Mouse (Mus musculus) cerebellum, adult 2 months (tissue): ENCODE data around the gene Rab23. TPM values are rescaled to one million over a fixed set of nuclear protein-coding genes. Genes with fewer than 3 reads are reported as not detected.
"Not testable (repeated sequence)": the region's sequence is repeated elsewhere in the genome, so short reads cannot be mapped to it uniquely, and the experiment has no call there.

Experiments used
- DNase-seq, 2 experiments: peaks; one replicate each; pipeline ENCODE4 v3.0.0; 2021
- H3K27ac ChIP-seq: fragments of 200-500 bp; 2 replicates; pipeline ENCODE4 v1.5.1; 2012; ENCODE audit warnings: low read length, control low read depth, inconsistent platforms; ENCODE audit not compliant: insufficient read depth
- H3K27me3 ChIP-seq: fragments of 200-500 bp; 2 replicates; pipeline ENCODE4 v1.6.1; 2012; ENCODE audit warnings: inconsistent platforms, mild to moderate bottlenecking, low read length, moderate library complexity; ENCODE audit not compliant: control insufficient read depth, insufficient read depth
- H3K4me1 ChIP-seq: fragments of 200-500 bp; 2 replicates; pipeline ENCODE4 v1.6.1; 2011; ENCODE audit warnings: low read length; ENCODE audit not compliant: control insufficient read depth, insufficient read depth
- H3K4me3 ChIP-seq: fragments of 200-500 bp; replicated peaks from 2 replicates; pipeline ENCODE3; 2011; ENCODE audit warnings: mild to moderate bottlenecking, low read depth, low read length, control low read depth; ENCODE audit not compliant: insufficient read depth
- CTCF ChIP-seq: fragments of 200-500 bp; IDR thresholded peaks from 2 replicates; pipeline ENCODE4 v1.5.1; 2011; ENCODE audit warnings: low read depth, mild to moderate bottlenecking, control low read depth, low read length, moderate library complexity, borderline replicate concordance; ENCODE audit not compliant: insufficient read depth
- POLR2A ChIP-seq: fragments of 200-500 bp; IDR thresholded peaks from 2 replicates; pipeline ENCODE4 v1.6.1; 2011; ENCODE audit warnings: low read length, control low read depth, borderline replicate concordance; ENCODE audit not compliant: insufficient read depth
- WGBS: fragments of 180-500 bp; shearing (Covaris S2); methylation state at CpG from one replicate; pipeline ENCODE4 v1.1.7; 2018; 5-methylcytosine and 5-hydroxymethylcytosine counted together
- polyA plus RNA-seq: library from polyadenylated mRNA; depleted of rRNA; stranded (reverse); fragments of >200 nt; gene quantifications from 2 replicates; pipeline ENCODE4 v1.2.3, GENCODE M21; 2012

Rab23 gene
- polyA plus RNA-seq, 1 experiment: 25.1 TPM

DNA sequence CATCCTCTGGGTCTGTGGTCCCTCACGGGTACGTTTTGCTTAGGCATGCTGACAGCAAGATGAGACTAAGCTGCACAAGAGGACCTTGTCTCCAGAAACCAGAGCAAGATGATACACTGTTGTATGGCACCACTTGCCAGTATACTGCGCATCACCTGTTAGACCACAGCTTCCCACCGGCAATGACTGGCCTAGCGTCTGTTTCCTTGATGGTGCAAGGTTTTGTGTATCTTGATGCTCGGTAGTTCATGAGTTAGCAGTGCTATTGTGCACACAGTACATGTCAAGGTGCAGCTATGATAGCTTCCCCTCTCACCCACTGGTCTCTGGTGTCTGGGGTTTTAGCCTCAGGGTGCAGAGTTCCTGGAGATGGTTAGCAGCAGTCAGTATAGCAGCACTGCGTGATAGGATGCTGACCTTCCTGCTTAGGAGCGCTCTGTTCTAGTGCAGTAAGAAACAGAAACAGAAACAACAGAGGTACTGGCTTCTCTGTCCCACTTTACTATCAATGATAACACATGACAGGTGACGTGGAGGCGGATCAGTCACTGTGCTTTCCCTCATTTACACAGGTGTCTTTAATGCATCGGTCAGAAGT, 19.1 kb downstream of the Rab23 start:
- 86% methylated on average over 11 of the region's 11 CpGs for WGBS
- no peak overlapping the region for H3K27ac ChIP-seq
- no peak for DNase-seq
- H3K27me3 ChIP-seq: no peaks in the 10 kb centered on the region
- TF ChIP-seq CTCF: no peak
- TF ChIP-seq POLR2A: no peak
- H3K4me1 ChIP-seq: no peaks in the 10 kb centered on the region
- no peak overlapping the region for H3K4me3 ChIP-seq

DNA sequence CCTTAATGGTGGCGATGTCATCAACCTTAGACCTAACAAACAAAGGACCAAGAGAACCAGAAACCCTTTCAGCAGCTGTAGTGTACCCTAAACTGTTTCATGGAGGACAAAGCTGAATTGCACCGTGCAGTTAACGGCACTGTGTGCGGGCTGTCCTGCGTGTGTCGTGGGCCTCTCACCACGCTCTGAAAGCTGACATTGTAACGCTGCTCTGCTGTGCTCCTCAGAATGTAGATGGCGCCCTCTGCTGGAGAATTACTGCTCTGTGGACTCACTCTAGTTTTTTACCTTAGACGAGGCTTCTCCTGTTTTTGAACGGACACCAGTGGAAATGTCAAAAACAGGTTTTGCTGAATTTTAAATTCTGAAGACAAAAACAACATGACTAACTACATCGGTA, 19.6 kb downstream of the Rab23 start:
- DNase-seq: peak; percentile 74 to 78
- no peak overlapping the region for H3K27ac ChIP-seq
- 20% methylated on average over 12 of the region's 12 CpGs for WGBS
- peak; percentile 86 for TF ChIP-seq CTCF
- TF ChIP-seq POLR2A: no peak
- no peak overlapping the region for H3K4me3 ChIP-seq
- no peaks in the 10 kb centered on the region for H3K27me3 ChIP-seq
- H3K4me1 ChIP-seq: no peaks in the 10 kb centered on the region

DNA sequence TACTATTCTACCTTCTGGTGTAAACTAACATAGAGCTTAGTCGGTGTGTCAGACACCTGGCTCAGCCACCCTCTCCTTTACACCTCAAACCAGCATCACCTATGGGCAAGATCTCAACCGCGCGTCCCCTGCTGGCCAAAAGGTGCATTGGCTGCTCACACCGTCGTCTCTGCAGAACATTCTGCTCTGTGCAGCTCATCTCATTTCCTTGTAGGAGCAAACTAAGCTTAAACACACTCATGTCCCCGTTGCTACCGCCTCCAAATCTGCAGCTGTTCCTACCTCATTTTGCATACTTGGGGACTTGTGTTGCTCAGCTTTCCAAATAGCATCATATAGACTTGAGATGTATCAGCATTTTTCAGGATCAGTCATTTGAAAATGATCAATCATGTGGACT, 23.2 kb downstream of the Rab23 start:
- Histone ChIP-seq H3K4me3 (no peak overlapping the region), H3K27ac (no peak overlapping the region), H3K4me1 (no peaks in the 10 kb centered on the region), H3K27me3 (no peaks in the 10 kb centered on the region)
- peak; percentile 39 to 51 for DNase-seq
- TF ChIP-seq CTCF (peak; percentile 83), POLR2A (no peak)
- 19% methylated on average over 8 of the region's 8 CpGs for WGBS

DNA sequence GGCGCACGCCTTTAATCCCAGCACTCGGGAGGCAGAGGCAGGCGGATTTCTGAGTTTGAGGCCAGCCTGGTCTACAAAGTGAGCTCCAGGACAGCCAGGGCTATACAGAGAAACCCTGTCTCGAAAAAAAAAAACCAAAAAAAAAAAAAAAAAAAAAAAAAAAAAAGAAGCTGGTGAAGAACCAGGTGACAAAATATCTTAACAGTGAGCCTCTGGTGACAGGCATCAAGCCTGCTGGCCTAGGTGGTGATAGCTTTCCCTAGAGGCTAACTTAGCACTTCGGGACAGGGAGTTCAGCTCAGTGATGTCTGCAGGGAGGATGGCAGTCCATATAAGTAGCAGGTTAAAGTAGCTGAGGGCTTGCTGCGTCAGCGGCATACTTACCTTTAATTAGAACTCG, 25.1 kb downstream of the Rab23 start:
- not testable (repeated sequence) for H3K4me1 ChIP-seq, DNase-seq, H3K27ac ChIP-seq, H3K27me3 ChIP-seq, H3K4me3 ChIP-seq
- 97% methylated on average over 9 of the region's 9 CpGs for WGBS

DNA sequence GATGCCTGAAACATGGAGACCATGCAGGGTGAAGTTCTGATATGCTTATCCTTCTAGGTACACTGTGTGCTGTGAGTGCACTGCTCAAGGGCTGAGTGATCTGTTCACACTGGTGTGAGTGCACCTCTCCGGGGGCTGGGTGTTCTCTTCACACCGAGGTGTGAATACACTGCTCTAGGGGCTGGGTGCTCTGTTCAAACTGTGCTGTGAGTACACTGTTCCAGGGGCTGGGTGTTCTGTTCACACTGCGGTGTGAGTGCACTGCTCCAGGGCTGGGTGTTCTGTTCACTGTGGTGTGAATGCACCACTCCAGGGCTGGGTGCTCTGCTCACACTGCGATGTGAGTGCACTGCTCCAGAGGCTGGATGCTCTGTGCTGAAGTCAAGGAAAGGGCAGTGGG, 26.2 kb downstream of the Rab23 start:
- no peak overlapping the region for H3K4me3 ChIP-seq
- no peak for DNase-seq
- 94% methylated on average over 4 of the region's 4 CpGs for WGBS
- H3K27me3 ChIP-seq: no peaks in the 10 kb centered on the region
- peaks cover under 1% of the 10 kb centered on the region; the same call in 1 of the 2 replicates for H3K4me1 ChIP-seq
- H3K27ac ChIP-seq: no peak overlapping the region
- TF ChIP-seq CTCF (no peak), POLR2A (no peak)

DNA sequence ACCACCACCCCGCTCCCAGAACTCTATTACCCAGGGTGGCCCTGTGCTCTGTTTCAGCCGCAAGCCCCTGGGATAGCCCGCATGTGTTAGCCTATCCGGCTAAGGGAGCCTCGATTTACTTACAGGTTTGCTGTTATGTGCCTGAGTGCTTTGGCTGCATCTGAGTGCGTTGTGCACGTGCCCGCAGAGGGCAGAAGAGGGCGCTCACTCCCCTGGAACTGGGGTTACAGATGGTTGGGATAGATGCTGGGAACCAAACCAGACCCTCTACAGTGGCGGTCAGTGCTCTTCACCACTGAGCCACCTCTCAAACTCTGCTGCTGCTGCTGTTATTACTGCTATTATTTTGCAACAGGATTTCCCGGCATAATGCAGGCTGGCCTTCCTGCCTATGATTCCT, 29.4 kb downstream of the Rab23 start:
- Histone ChIP-seq H3K27me3 (no peaks in the 10 kb centered on the region), H3K27ac (no peak overlapping the region), H3K4me3 (no peak overlapping the region), H3K4me1 (peaks cover 4% of the 10 kb centered on the region; the same call in 1 of the 2 replicates)
- 96% methylated on average over 11 of the region's 11 CpGs for whole genome bisulfite sequencing
- no peak for DNase-seq
- TF ChIP-seq POLR2A (no peak), CTCF (no peak)

DNA sequence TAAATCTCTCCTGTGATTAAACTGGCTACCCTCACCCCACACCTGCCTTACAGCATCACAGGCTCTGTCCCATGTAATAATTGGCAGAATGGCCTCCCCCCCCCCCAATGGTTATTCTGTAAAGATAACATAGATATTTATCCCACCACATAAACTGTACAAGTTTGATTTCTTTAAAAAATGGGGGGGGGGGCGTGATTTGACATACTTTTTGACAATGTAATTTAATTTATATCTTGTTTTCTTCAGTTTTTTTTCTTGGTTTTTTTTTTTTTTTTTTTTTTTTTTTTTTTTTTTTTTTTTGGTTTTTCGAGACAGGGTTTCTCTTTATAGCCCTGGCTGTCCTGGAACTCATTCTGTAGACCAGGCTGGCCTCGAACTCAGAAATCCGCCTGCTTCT, 30.0 kb downstream of the Rab23 start:
- not testable (repeated sequence) for H3K4me1 ChIP-seq, H3K27me3 ChIP-seq, H3K27ac ChIP-seq, H3K4me3 ChIP-seq, DNase-seq
- WGBS: 85% methylated on average over 4 of the region's 4 CpGs

DNA sequence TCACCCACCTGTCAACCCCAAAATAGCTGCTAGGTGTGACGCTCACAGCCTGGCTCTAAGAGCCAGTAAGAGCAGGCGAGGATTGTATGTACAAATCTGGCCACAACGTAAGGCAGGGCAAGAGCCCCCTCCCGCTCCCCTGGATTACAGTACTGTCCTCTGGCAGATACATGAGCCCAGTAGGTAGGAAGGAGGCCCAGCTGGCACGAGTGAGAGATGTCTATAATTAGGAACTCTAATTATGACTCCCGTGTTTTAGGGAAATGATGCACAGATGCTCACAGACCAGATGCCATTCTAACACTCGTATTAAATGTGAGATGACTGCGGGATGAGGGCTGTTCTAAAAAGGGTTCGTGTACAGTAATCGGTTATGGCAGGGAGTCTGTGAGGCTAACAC, 31.6 kb downstream of the Rab23 start:
- WGBS: 12% methylated on average over 10 of the region's 10 CpGs
- peak overlapping the region; percentile 75 for H3K27ac ChIP-seq
- TF ChIP-seq CTCF (no peak), POLR2A (no peak)

DNA sequence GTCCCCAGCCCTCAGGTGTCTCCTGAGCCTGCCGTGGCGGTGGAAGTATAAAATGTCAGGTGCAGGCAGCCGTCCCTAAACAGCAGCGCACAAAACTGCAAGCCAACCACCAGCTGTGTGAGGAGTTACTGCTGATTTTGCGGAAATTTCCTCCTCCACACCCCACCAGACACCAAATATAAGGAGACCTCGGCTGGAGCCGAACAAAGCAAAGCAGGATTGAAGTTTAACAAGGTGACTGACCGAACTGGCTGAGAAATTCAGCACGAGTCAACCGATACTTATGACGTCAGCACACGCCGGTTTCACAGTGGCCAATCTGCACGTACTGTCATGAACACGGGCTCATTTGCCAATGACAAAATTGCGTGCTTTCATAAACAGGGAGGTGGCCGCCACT, 34.4 kb downstream of the Rab23 start:
- Histone ChIP-seq H3K4me1 (peaks cover 4% of the 10 kb centered on the region; the same call in 1 of the 2 replicates), H3K27me3 (no peaks in the 10 kb centered on the region), H3K27ac (no peak overlapping the region), H3K4me3 (no peak overlapping the region)
- TF ChIP-seq CTCF (no peak), POLR2A (no peak)
- DNase-seq: no peak
- 91% methylated on average over 17 of the region's 17 CpGs for WGBS

More for the DNA sequence above, 31.6 kb downstream of the Rab23 start:
- peak; percentile 56 to 77 for DNase-seq
- peaks cover 4% of the 10 kb centered on the region; the same call in 1 of the 2 replicates for H3K4me1 ChIP-seq
- H3K27me3 ChIP-seq: no peaks in the 10 kb centered on the region
- no peak overlapping the region for H3K4me3 ChIP-seq
